Mouse (Mus musculus) bone marrow macrophage, adult 2 months (primary cell): ENCODE measurements around the gene Exoc4.

Experiments used
- CTCF ChIP-seq: IDR thresholded peaks from 2 replicates; pipeline ENCODE4 v1.5.1; 2012; ENCODE audit warnings: low read depth, mild to moderate bottlenecking, low read length, moderate library complexity
- POLR2A ChIP-seq: IDR thresholded peaks from 2 replicates; pipeline ENCODE4 v1.6.1; 2012; ENCODE audit warnings: mild to moderate bottlenecking, low read depth, low read length, borderline replicate concordance

GRCm38 (mm10) chr6:33247146-33247545, 1.7 kb upstream of the Exoc4 start:
- TF ChIP-seq POLR2A = no peak
- no peak for TF ChIP-seq CTCF
